Mouse (Mus musculus) bone marrow macrophage, adult 2 months (primary cell): ENCODE measurements around the gene Scgb1b3. TPM values are rescaled to one million over a fixed set of nuclear protein-coding genes. Genes with fewer than 3 reads are reported as not detected.

ENCODE experiments used
- H3K27ac ChIP-seq: 2 replicates; pipeline ENCODE4 v1.5.1; 2012; ENCODE audit warnings: low read depth, low read length; ENCODE audit not compliant: insufficient read depth
- H3K4me1 ChIP-seq: 2 replicates; pipeline ENCODE4 v1.6.1; 2012; ENCODE audit warnings: low read length; ENCODE audit not compliant: control insufficient read depth, insufficient read depth
- H3K4me3 ChIP-seq: 2 replicates; pipeline ENCODE4 v1.5.1; 2012; ENCODE audit warnings: mild to moderate bottlenecking, low read length, moderate library complexity; ENCODE audit not compliant: insufficient read depth
- CTCF ChIP-seq: IDR thresholded peaks from 2 replicates; pipeline ENCODE4 v1.5.1; 2012; ENCODE audit warnings: low read depth, mild to moderate bottlenecking, low read length, moderate library complexity
- POLR2A ChIP-seq: IDR thresholded peaks from 2 replicates; pipeline ENCODE4 v1.6.1; 2012; ENCODE audit warnings: mild to moderate bottlenecking, low read depth, low read length, borderline replicate concordance
- polyA plus RNA-seq: library from polyadenylated mRNA; stranded (reverse); fragments of >200 nt; gene quantifications from 2 replicates; pipeline ENCODE4 v1.2.4, GENCODE M21; 2012; ENCODE audit not compliant: missing spikeins, insufficient read depth, insufficient read length

Gene Scgb1b3
- polyA plus RNA-seq, result not detected in 2 replicates

- TF ChIP-seq POLR2A (no peak), CTCF (no peak)
- Histone ChIP-seq H3K4me3 (no peak within 1 kb of the TSS), H3K4me1 (no peaks in the 10 kb centered on the region), H3K27ac (no peak within 1 kb of the TSS)
Measured at GRCm38 (mm10) chr7:31375292-31375691, at the start of gene Scgb1b3. TSS of gene Scgb1b3 (plus strand) at chr7:31375592.

- Histone ChIP-seq H3K4me1 (no peaks in the 10 kb centered on the region), H3K4me3 (no peak within 1 kb of the TSS), H3K27ac (no peak within 1 kb of the TSS)
- TF ChIP-seq POLR2A (no peak), CTCF (no peak)
Measured at GRCm38 (mm10) chr7:31362022-31362560, 13.3 kb upstream of the Scgb1b3 start, which contains the start of gene Scgb2b3. TSS of gene Scgb2b3 (minus strand) at chr7:31362072.

Other genes starting within 250 kb of the Scgb1b3 start
- gene Scn1b, start 248.6 kb upstream of the Scgb1b3 start, polyA plus RNA-seq, result 30.7 and 33.7 TPM in 2 replicates
- 63.6 and 99.3 TPM in 2 replicates for gene Gramd1a, start 219.7 kb upstream of the Scgb1b3 start, polyA plus RNA-seq
- not detected in 2 replicates for gene Scgb2b2, start 85.1 kb upstream of the Scgb1b3 start, polyA plus RNA-seq
- gene Scgb1b2, start 83.8 kb upstream of the Scgb1b3 start, polyA plus RNA-seq, result not detected in 2 replicates
- gene Scgb2b3, start 13.5 kb upstream of the Scgb1b3 start, polyA plus RNA-seq, result not detected in 2 replicates